Mouse (Mus musculus) thymus, postnatal 0 days (tissue): ENCODE data around the gene Entpd3. TPM values are rescaled to one million over a fixed set of nuclear protein-coding genes. Genes with fewer than 3 reads are reported as not detected.

ENCODE experiments used
- DNase-seq: peaks from one replicate; pipeline ENCODE4 v3.0.0-alpha.2; 2015; ENCODE audit warnings: low spot score
- polyA plus RNA-seq: library from polyadenylated mRNA; unstranded; fragments of >200 nt; fragmentation: Nextera tagmentation; extraction: Ambion mirVana; gene quantifications from 2 replicates; pipeline ENCODE4 v1.2.1, GENCODE M21; 2015

Gene Entpd3
- polyA plus RNA-seq, 1 experiment from 2014 or later, result 0.34 TPM

DNA sequence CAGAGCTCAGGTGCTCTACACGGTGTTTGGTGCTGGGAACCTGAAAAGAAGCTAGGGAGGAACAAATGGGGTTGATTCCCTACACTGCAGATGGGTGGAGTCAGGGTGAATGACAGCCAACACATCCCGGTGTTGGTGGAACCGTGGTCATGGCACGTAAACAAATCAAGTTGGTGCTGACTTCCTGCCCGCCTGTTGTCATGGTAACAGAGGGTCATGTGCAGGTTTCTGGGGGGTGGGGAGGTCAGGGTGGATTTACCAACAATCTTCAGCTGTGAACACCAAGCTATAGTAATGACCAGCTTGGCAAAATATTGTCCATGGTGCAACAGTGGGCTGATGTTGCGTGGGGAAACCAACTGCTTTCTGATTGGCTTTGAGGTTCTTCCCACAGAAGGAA, 39.1 kb downstream of the Entpd3 start:
- peak; percentile 62 for DNase-seq

DNA sequence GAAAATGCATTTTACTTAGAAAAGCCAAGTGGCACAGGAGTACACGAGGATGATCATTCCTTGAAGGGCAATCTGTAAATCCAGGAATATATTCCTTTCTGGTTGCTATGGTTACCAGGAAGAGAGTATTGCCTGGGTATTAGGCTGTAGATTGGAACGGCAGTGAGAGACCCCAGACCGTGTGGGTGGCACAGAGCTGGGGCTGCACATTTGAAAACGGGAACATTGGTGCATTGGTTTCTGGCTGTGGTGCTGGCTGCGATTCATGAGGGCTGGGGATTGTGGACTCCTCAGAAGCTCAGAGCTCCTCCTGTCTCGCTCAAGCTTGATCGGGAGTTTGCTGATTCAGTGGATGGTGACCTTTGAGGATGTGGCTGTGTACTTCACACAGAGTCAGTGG, 40.2 kb downstream of the Entpd3 start:
- no peak for DNase-seq

DNA sequence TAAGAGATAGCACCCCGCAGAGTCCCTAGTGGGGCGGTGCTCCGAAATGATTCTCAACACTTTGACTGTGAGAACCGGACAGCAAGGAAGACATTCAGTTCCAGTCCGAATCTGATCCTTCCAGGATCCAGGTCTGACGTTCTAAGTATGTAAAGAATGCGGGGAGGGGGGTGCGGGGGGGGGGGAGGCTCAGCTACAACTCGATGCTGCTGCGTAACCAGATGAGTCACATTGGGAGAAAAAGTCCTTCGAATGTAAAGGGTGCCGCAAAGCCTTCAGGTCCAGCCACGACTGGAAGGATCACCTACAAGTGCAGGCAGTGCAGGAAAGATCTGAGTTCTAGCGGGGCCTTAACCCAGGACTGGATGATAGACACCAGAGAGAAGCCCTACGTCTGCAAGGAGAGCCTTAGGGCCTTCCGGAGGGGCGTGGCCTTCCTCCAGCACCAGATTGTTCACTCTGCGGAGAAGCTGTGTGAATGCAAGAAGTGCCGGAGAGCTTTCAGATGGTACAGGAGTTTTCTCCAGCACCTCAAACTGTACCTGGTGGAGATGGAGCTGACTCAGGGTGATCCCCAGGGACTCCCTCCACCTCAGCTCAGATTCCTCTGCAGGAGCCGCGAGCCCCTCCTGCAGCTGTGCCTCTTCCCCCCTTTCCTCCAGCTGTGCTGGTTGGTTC, 42.5 kb downstream of the Entpd3 start:
- DNase-seq, result peak; percentile 77

DNA sequence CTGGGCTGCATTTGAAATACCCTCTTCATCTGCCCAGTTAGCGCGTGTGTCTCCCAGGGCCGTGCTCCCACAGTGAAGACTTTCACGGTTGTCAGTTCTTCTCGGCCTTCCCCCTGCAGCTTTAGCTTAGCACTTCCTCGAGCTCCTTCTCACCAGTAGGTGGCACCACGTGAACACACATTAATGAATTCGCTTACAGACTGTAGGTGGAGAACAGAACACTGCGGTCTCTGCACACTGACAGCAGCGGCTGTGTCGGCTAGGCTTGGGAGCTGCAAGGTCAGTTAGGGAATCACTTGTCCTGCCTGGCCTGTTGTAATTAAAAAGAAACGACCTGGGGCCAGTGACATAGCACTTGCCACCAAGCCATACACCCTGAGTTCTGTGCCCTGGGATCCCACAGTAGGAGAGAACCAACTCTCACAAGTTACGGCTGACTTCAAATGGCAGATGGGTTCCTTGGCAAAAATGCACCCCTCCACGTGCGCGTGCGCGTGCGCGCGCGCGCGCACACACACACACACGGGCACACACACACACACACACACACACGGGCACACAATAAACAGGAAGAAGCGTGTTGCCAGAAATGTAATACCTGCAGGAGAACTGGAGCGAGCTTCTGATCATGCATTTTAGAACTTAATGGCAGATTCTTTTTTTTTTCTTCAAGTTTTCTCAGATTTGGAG, 43.1 kb downstream of the Entpd3 start:
- DNase-seq, result peak; percentile 95

DNA sequence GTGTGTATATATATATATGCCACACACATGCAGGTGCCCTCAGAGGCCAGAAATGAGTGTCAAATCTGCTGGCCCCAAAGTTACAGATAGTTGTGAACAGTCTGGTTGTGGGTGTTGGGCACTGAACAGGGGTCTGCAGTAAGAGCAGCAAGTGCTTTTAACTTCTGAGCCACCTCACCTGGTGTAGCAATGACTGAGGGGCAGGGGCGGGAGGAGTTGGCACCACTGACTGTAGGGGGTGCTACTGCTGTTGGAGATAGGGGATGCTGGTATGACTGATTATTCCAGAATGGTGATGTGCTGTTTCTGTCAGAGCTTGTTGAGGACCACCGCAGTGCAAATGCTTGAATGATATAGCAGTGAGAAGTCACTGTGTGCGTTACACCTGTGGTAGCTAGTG, 43.7 kb downstream of the Entpd3 start:
- peak; percentile 58 for DNase-seq

DNA sequence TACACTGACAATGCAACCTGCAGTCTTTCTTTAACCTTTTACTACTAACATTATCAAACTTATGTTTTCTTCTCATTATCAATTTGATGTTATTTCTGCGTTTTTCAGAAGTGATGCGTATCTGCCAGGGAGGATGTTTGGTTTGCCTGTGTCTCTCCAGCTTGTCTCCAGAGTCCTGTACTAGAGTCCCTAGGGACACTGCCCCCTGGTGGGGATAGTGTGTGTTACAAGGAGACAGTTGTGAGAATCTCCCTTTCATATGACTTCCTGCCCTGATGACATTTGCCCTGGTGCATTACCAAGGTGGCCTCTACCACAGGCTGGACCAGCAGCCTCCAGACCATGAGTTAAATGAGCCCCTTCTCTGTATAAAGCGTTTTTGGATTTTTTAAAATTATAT, 46.9 kb downstream of the Entpd3 start:
- peak; percentile 87 for DNase-seq

DNA sequence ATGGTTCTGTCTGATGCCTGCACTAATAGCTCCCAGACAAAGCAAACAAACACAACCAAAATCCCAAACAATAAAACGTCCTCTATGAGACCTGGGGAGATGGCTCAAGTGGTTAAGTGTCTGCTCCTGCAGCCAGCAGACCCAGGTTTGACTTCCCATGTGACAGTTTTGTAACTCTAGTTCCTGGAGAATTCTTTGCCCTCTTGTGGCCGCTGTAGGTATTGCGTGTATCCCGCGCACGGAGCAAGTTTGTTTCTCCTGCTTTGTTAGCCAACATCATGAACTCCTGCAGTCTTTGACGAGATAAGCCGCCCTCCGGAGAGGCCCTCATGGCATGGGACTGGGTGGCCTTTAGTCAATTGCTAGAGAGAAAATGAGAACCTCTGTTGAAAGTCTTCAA, 51.9 kb downstream of the Entpd3 start:
- peak; percentile 76 for DNase-seq

DNA sequence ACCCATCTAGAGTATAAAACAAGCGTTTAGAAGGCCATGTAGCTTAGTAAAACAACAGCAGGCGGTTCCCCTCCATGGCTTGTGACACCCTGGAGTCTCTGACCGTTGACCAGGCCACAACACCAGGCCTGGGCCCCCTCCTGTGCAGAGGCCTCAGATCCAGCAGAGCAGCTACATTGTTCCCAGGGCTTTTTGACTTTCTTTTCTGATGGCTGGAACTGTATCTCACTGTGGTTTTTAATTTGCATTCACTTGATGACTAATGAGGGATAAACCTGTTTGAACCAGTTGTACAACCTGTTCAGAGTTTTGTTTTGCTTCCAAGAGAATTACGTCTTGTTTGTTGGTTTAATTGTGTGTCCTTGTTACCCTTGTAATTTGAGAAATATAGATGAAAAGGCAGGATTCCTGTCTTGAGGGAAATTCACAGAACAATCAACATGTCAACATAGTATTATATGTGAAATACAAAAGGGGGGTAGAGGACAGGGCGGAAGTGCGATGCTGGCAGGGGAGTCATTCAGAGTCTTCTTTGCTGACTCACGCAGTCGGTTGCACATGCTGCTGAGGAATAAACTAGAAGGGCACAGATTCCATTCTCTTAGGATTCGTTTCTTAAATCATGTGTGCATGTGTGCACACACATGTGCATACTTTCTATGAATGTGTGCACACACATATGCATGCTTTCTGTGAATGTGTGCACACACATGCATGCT, 53.9 kb downstream of the Entpd3 start:
- DNase-seq, result no peak

DNA sequence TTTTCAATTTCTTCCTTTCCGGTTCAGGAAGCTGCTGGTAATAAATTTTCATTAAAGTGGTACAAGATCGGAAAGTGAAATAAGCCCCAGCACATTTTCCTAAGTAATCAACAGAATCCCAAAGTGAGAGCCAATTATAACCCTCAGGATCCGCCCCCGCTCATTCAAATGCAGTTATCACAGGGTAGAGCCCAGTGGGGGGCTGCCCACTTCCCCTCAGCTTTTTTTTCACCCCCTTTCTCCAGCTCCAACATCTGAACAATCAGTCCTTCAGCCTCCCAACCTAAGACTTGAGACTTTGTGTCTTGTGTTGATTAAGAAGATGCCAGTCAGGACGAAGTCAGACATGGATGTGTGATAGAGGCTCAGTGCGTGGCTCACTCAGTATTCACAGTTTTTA, 55.2 kb downstream of the Entpd3 start:
- no peak for DNase-seq

DNA sequence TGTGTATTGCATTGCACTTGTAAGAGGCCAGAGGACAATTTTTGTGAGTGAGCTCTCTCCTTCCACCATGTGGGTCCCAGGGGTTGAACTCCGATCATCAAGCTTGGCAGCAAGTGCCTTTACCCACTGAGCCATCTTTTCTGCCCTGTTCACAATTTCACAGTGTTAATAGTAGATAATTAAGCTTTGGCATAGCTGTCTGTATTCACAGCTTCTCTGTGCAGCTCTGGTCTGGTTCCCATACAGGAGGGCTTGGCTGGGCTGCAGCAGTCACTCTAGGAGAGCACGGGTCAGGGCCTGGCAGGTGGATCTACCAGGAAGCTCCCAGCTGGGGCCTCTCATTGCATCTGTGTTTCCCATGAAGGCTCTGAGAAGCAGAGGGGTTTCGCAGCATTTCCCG, 55.7 kb downstream of the Entpd3 start:
- DNase-seq, result no peak

DNA sequence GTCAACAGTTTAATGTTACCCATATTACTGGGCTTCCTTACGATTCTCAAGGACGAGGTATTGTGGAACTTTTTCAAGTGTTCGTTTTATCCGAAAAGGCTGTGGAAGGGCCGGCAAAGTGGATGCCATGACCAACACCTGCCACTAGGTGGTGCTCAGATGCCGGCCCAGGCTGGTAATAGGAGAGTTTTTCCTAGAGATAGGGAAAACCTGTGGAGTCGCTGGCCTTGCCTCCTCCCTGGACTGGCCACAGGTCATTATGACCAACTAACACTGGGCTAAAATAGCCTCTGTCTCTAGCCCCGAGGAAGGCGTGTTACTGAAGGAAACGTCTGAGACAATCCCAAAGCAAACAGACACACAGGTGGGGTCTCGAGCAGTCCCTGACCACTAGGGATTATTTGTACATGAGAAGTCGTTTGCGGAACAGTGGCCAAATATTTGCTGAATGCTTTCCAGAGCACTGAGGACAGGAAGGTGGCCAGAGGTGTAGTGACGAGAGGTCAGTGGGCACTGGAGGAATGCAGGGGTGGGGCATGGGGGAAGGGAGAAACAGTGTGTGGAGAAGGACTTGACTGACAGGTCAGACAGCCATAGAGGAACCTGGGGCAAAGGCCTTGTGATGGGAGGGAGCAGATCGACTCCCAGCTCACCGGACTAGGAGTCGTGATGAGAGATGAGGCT, 62.0 kb downstream of the Entpd3 start:
- peak; percentile 59 for DNase-seq

DNA sequence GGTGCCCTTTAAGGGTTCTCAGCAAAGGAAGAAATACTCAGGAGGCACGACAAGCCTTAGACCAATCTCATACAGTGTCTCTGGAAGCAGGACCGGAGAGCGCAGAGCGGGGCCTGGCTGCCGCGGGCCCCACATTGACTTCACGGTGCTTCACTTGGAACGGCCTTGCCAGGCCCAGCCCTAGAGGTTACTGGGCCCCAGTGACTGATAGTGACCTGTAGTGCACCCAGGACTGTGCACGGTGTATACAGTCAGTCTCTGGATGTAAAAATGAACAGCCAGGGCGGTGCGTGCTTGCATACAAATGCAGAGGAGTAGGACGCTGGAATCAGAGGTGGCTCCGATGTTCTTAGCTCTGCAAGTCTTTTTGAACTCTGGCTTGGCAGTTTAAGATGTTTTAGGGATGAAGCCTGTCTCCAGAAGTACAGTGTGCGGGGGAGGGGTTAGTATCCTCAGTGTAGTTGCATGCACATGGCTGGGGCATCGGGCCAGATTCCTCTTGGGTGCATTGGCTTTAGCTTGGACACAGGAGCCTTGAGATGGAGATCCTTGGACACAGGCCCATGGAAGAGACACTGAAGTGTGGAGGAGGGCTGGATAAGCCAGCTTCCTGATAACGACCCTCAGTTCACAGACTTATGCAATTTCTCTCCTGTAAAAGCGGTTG, 62.7 kb downstream of the Entpd3 start:
- no peak for DNase-seq

DNA sequence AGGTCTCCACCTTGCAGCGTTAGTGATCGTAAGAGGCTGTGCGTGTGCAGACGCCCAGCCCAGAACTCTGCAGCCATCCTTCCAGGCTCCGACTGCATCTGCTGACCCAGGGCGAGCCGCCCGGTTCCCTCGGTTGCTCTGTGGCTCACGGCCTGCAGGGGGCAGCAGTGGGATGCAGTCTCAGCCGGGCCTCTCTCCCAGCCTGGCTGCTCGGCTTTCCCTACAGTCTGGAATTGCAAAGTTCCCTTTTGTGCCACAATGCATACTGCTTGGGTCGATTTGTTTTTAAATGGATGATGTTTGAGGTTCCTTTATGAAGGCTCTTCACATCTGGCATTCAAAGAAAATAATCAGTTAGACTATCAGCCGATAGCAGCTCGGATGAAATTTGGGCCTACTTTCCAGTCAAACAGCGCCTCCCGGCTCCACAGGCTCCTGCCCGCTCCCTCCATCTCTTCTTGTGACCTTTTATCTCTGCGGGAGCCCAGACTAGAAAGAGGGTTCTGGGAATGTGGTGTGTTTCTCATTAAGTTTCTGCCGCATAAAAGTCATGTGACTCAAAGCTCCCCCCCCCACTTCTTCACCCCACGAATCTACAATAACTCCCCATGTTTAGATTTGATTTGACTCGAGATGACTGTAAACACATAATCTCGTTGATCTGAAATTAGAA, 63.4 kb downstream of the Entpd3 start:
- peak; percentile 58 for DNase-seq

DNA sequence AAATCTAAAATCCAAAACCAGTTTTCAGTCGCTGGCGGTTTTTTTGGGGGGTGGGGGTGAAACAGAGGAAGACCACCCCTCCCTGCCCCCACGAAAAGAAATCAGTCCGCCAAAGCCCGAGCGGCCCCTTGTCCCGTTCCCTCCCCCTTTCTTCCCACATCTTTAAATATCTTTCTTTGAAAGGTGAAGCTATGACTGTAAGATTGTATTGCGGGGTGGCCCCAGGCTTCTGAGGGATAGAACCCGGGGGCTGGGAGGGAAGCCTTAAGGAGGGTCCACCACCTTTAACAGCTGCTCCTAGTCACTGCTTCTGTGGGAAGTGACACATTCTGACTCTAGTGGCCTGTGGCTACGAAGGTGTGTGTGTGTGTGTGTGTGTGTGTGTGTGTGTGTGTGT, 63.9 kb downstream of the Entpd3 start:
- no peak for DNase-seq

DNA sequence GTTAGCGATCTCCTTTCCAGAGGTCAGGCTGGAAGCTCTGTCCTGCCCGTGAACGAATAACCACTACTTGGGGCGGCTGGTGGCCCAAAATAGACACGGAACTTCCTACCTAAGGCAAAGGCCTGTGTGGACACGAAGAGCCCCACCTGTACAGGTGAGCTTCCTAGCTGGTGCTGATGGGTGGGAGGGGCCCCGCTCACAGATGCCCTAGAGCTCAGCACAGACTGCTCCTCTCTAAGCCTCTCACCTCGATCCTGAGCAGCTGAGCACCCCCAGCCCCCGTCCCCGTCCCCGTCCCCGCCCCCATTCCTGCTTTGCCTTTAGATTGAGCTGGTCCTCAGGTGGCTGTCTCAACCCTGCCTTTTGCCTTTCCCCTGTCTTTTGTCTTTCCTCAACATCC, 64.3 kb downstream of the Entpd3 start:
- DNase-seq, result no peak

DNA sequence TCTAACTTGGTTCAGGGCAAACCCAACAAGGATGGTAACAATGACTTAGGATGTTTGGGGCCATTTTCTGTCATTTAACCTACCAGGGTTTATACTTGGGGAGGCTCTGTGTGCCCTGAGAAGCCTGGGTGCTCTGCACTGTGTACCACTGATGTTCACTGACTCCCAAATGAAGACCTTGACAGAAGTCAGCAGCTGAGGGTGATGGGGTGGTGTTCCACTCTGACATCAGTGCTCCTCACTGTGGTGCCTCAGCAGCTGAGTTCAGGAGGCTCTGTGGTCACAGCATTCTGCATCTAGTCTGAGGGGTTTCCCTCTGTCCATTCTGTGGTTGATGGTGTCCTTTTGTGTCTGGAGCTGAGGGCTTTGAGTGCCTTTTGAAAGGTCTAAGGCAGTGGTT, 71.4 kb downstream of the Entpd3 start:
- DNase-seq, result no peak

DNA sequence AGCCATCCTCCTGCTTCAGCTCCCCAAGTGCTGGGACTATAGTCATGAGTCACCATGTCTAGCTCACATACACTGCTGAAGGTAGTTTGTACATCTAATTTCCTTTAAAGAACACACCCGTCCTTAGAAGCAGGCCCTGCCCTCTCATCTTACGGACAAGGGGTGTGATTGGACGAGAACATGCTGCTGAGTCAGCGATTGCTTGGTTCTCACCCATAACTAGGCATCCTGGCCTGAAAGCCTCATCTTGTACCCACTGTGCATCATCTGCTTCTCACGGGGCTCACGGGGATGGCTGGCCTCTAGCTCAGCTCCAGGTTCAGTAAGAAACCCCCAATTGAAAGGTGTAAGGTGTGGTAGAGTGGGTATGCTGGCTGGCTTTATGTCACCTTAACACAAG, 74.4 kb downstream of the Entpd3 start:
- DNase-seq, result no peak
